Mouse (Mus musculus): Measurements from ENCODE around the gene Olfr871.
"Not testable (repeated sequence)": the region's sequence is repeated elsewhere in the genome, so short reads cannot be mapped to it uniquely, and the experiment has no call there.

Gene Olfr871

DNA sequence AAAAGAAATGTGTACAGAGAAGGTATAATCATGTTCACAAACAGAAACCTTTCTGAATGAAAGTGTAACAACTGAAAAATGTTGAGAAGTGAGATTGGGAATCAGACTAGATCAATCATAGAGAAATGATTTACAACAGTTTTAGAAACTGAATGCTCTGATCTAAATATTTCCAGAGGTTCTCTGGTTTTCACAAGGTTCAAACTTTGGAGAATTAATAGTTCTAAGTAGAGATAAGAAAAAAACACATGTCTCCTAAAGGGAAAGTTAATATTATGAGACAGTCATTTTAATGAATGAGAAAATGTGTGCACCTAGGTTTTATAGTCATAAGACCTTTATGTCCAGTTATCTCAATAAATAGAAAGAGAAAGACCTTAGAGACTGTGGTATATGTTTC lies at the start of gene Olfr871:
Gene Olfr871 (plus strand): TSS at position 301 of the 400 bp plus-strand sequence.
- DNase-seq: no peak

DNA sequence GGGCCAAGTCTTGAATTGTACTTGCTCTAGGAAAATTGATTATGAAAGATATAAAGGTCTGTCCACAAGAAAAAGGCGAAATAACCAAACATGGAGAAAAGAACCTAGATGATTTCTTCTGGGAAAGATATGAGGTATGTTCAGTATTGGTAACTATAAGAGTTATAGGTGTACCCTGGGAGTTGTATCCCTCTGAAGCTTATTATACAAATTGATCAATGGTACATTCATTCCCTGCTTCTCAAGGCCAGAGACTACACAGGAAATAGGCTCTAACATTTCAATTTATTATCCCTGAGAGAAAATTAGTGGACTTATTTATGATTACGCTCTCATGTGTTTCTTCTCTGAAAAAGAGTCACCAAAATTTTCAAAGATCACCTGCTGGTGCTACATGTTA lies 38.0 kb upstream of the Olfr871 start, which contains the start of gene Olfr870:
Gene Olfr870 (minus strand): TSS at position 101 of the 400 bp plus-strand sequence.
- DNase-seq: no peak

DNA sequence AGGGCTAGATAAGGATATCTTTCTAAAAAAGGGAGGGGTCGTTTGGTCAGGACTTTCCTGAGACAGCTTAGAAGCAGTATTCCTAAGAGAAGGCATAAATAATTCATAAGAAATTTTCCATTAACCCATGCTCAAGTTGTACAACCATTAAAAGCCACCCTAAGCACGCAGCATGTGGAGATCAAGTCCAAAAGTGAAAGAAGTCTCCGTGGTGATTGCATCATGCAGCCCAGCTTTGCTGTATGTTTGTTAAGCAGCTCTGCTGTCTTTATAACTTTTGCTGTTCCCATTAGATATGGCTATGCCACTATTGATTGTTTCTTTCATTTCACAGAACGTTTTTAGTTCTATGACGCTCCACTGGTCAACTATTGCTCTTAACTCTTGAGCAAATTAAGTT lies 32.5 kb upstream of the Olfr871 start:
- no peak for DNase-seq

DNA sequence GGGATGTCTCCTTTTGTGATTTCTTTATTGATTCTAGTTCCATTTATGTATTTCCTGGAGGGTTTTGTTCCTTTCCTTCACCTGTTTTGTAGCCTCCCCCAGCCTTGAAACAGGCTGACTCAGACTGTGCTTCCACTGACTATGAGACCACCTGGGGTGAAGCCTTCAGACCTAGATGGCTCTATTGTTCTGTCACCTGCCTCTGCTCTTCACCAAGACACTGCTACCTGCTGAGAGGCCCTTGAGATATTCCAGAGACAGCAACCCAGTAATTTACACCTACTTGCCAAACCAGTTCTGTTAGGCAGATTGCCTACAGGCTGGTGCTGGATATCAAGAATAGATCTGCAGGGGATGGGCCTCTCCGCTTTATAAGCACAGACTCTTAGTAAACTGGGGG lies 9.9 kb upstream of the Olfr871 start:
- DNase-seq: no peak

DNA sequence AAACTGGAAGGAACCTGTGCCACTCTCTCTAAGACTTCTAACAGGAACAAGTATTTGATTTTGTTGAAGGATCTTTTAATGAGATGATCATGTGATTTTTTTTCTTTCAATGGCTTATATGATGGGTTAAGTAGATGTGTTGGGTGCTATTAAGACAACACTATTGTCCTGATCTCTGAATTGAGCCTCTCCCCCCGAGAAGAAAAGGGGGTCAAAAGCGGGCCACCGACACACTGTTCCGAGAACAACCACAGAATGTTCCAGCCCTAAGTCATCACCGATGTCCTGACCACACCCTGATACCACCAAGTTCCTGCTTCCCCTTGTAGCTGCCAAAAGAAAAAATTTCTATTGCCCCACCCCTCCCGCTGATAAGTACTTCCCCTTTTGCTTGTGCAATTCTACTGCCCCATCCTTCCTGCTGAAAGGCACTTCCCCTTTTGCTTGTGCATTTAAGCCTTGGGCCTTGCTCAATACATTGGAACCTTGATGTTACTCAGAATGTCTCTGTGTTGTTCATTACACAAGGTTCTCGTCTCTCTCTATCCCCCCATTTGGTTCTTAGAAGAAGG lies 8.5 kb upstream of the Olfr871 start:
- DNase-seq: not testable (repeated sequence)

DNA sequence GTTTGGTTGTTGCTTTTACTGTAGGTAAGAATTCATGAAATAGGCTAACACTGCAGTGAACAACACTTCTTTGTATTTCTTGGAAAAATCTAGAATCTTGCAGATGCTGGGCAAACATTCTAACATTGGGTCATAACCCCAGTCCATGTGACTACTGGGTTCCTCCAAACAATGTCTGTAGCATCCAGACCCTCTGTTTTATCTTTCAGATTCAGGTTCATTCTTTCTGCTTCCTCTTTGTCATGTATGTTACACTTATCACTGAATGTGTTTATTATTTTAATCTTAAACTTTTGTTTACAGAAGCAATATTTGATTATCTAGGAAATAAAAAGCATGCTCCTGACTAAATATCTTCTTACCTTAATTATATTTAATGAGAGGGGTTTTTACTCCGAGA lies 1.2 kb upstream of the Olfr871 start:
- no peak for DNase-seq

GRCm38 (mm10) chr9:20211477-20211876 lies 530 bp upstream of the Olfr871 start:
- DNase-seq: no peak

- no peak for DNase-seq
Observed at GRCm38 (mm10) chr9:20236819-20237218, 24.8 kb downstream of the Olfr871 start, which contains the start of gene Olfr872. Olfr872 (plus strand) TSS chr9:20237119.

GRCm38 (mm10) chr9:20237378-20237777 lies 25.4 kb downstream of the Olfr871 start:
- DNase-seq: no peak
